Mouse (Mus musculus) myocyte (in vitro differentiated cells): ENCODE results near the gene H2-M5.

ENCODE experiments used
- CEBPB ChIP-seq: IDR thresholded peaks from 2 replicates; pipeline ENCODE4 v1.6.1; 2011; ENCODE audit warnings: mild to moderate bottlenecking, moderate library complexity; ENCODE audit not compliant: poor library complexity, insufficient read depth, severe bottlenecking
- E2F4 ChIP-seq: IDR thresholded peaks from one replicate; pipeline ENCODE4 v1.6.1; 2011; ENCODE audit warnings: mild to moderate bottlenecking, control low read depth, moderate library complexity; ENCODE audit not compliant: insufficient read depth
- MAX ChIP-seq: IDR thresholded peaks from one replicate; pipeline ENCODE4 v1.6.1; 2011; ENCODE audit warnings: low read depth, mild to moderate bottlenecking, control low read depth
- MYOD1 ChIP-seq, 3 experiments: IDR thresholded peaks; one replicate each; pipeline ENCODE4 v1.6.1; 2011; ENCODE audit warnings: control low read depth in 2 of 3, low read depth in 2 of 3, mild to moderate bottlenecking in 2 of 3, moderate library complexity in 1 of 3; ENCODE audit not compliant: insufficient read length in 2 of 3, control insufficient read depth in 1 of 3
- MYOG ChIP-seq, 3 experiments: IDR thresholded peaks; one replicate each; pipeline ENCODE4 v1.6.1; 2011; ENCODE audit warnings: control low read depth in 2 of 3, low read depth in 2 of 3, mild to moderate bottlenecking in 2 of 3; ENCODE audit not compliant: insufficient read length in 2 of 3, control insufficient read depth in 1 of 3, insufficient read depth in 1 of 3
- POLR2A ChIP-seq: IDR thresholded peaks from one replicate; pipeline ENCODE4 v1.6.1; 2011; ENCODE audit warnings: low read depth, mild to moderate bottlenecking, control low read depth, moderate library complexity; ENCODE audit not compliant: insufficient read length
- POLR2AphosphoS2 ChIP-seq: IDR thresholded peaks from one replicate; pipeline ENCODE4 v1.6.1; 2011; ENCODE audit warnings: low read depth, control low read depth; ENCODE audit not compliant: insufficient read length
- REST ChIP-seq: IDR thresholded peaks from one replicate; pipeline ENCODE4 v1.6.1; 2011; ENCODE audit warnings: mild to moderate bottlenecking, control low read depth, moderate library complexity; ENCODE audit not compliant: insufficient read depth, insufficient read length
- SRF ChIP-seq: IDR thresholded peaks from one replicate; pipeline ENCODE4 v1.6.1; 2011; ENCODE audit warnings: low read depth; ENCODE audit not compliant: control insufficient read depth, insufficient read length
- TCF12 ChIP-seq: IDR thresholded peaks from one replicate; pipeline ENCODE4 v1.6.1; 2011; ENCODE audit warnings: mild to moderate bottlenecking, control low read depth; ENCODE audit not compliant: poor library complexity, insufficient read depth, severe bottlenecking
- TCF3 ChIP-seq: IDR thresholded peaks from one replicate; pipeline ENCODE4 v1.6.1; 2011; ENCODE audit warnings: low read depth, control low read depth; ENCODE audit not compliant: insufficient read length
- USF1 ChIP-seq: IDR thresholded peaks from one replicate; pipeline ENCODE4 v1.6.1; 2011; ENCODE audit warnings: low read depth, mild to moderate bottlenecking, control low read depth, moderate library complexity

- TF ChIP-seq POLR2A (no peak), MYOD1 (IDR thresholded peaks at IDR 0.05; ENCODE audit: control insufficient read depth in 1 of 3, insufficient read length in 2 of 3, low read depth in 2 of 3) (no peak), MAX (no peak), TCF12 (no peak), POLR2AphosphoS2 (peak; percentile 14), REST (no peak), USF1 (no peak), E2F4 (no peak), CEBPB (no peak), SRF (no peak), MYOG (IDR thresholded peaks at IDR 0.05; ENCODE audit: control insufficient read depth in 1 of 3, insufficient read depth in 1 of 3, insufficient read length in 2 of 3, low read depth in 2 of 3) (no peak), TCF3 (no peak)
These were observed 41.1 kb downstream of the H2-M5 start for GRCm38 (mm10) chr17:36948286-36948685.
